In the genomic region with DNA sequence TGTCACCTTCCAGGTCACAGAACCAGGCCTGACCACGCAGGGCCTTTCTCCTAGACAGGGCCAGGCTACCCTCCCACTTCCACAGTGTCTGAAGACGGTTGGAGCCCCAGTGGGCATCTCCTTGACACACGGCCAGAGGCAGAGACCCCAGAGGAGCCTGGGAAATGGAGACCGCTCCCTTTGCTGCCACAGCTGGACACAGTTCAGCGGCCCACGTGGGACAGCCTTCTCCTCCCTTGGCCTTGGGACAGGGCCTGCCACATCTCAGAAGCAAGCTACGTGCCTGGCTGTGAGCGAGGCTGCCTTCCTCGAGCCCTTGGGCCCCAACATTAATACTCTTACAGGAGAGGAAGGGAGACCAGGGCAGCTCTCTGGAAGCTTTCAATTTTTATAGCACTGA, we compare ENCODE assay signal across 13 mouse cellular contexts. TPM values are rescaled to one million over a fixed set of nuclear protein-coding genes. Genes with fewer than 3 reads are reported as not detected.
DNase-seq lines count a peak whose midpoint lies in the region; ATAC-seq and TF ChIP-seq lines count a peak whose summit lies in the region.
"Had no signal": no experiment of that assay in that cellular context is flagged by ENCODE, and none has a peak within 500 bp of the region (broad histone marks: within the 10 kb centered on the region; RNA-seq: fewer than 3 reads in every experiment).

No protein-coding gene starts in this region.

- TF ChIP-seq CTCF in midbrain, postnatal 0 days (IDR thresholded peaks at IDR 0.05): no peak

- H3K4me3 ChIP-seq in hindbrain, embryonic 15.5 days: no peak overlapping the region
- H3K4me3 ChIP-seq in hindbrain, embryonic 13.5 days: no peak overlapping the region
- no peak overlapping the region for H3K4me3 ChIP-seq in midbrain, embryonic 13.5 days (replicated peaks)
- H3K4me3 ChIP-seq in midbrain, postnatal 0 days (ENCODE audit: low read depth, low read length): no peak overlapping the region
- H3K4me3 ChIP-seq in myocyte: no peak overlapping the region
- H3K4me3 ChIP-seq: embryonic facial prominence, embryonic 12.5 days; intestine, embryonic 15.5 days; layer of hippocampus, adult 2 months had no signal

- WGBS in hindbrain, embryonic 15.5 days: 53% methylated on average over 9 of the region's 9 CpGs
- 60% methylated on average over 7 of the region's 9 CpGs for WGBS in hindbrain, embryonic 13.5 days
- WGBS in midbrain, embryonic 13.5 days: 68% methylated on average over 9 of the region's 9 CpGs
- 60% methylated on average over 9 of the region's 9 CpGs for WGBS in midbrain, postnatal 0 days

- H3K9ac ChIP-seq in hindbrain, embryonic 15.5 days: no peak overlapping the region
- H3K9ac ChIP-seq in hindbrain, embryonic 13.5 days: no peak overlapping the region
- no peak overlapping the region; the same call in 1 of the 2 replicates for H3K9ac ChIP-seq in midbrain, embryonic 13.5 days (replicated peaks)
- no peak overlapping the region for H3K9ac ChIP-seq in midbrain, postnatal 0 days (replicated peaks; ENCODE audit: low read length, poor library complexity, severe bottlenecking)
- H3K9ac ChIP-seq: embryonic facial prominence, embryonic 12.5 days; intestine, embryonic 15.5 days had no signal

- no peak for TF ChIP-seq POLR2A in myocyte (IDR thresholded peaks at IDR 0.05; ENCODE audit: insufficient read length, low read depth)

- no peaks in the 10 kb centered on the region for H3K9me3 ChIP-seq in hindbrain, embryonic 15.5 days
- H3K9me3 ChIP-seq in hindbrain, embryonic 13.5 days: no peaks in the 10 kb centered on the region
- H3K9me3 ChIP-seq in midbrain, embryonic 13.5 days: no peaks in the 10 kb centered on the region
- H3K9me3 ChIP-seq in midbrain, postnatal 0 days (ENCODE audit: low read length): no peaks in the 10 kb centered on the region
- H3K9me3 ChIP-seq: embryonic facial prominence, embryonic 12.5 days; intestine, embryonic 15.5 days had no signal

- no peak overlapping the region for H3ac ChIP-seq in myocyte (ENCODE audit: control insufficient read depth, insufficient read length)

- no peak overlapping the region for H3K4me2 ChIP-seq in hindbrain, embryonic 15.5 days
- H3K4me2 ChIP-seq in hindbrain, embryonic 13.5 days: no peak overlapping the region
- H3K4me2 ChIP-seq in midbrain, embryonic 13.5 days (replicated peaks): no peak overlapping the region
- H3K4me2 ChIP-seq in midbrain, postnatal 0 days (ENCODE audit: low read depth, low read length, poor library complexity, severe bottlenecking): no peak overlapping the region
- H3K4me2 ChIP-seq in myocyte (ENCODE audit: low read depth): peak overlapping the region; percentile 34
- H3K4me2 ChIP-seq: embryonic facial prominence, embryonic 12.5 days; intestine, embryonic 15.5 days had no signal

- ATAC-seq in hindbrain, embryonic 15.5 days (ENCODE audit: low FRiP score, low read depth): 0 out of 2 replicates have a peak, but pooled peaks have one; percentile 45
- no peak for ATAC-seq in hindbrain, embryonic 13.5 days (ENCODE audit: low FRiP score)
- peak; percentile 40 for ATAC-seq in midbrain, embryonic 13.5 days
- ATAC-seq in midbrain, postnatal 0 days (ENCODE audit: low FRiP score): no peak
- ATAC-seq: intestine, embryonic 15.5 days had no signal

- no peaks in the 10 kb centered on the region for H3K36me3 ChIP-seq in hindbrain, embryonic 15.5 days
- H3K36me3 ChIP-seq in hindbrain, embryonic 13.5 days: no peaks in the 10 kb centered on the region
- no peaks in the 10 kb centered on the region for H3K36me3 ChIP-seq in midbrain, embryonic 13.5 days
- H3K36me3 ChIP-seq in midbrain, postnatal 0 days (ENCODE audit: insufficient read depth, low read length): no peaks in the 10 kb centered on the region
- no peaks in the 10 kb centered on the region for H3K36me3 ChIP-seq in myocyte (ENCODE audit: control insufficient read depth, insufficient read depth)
- H3K36me3 ChIP-seq: embryonic facial prominence, embryonic 12.5 days; intestine, embryonic 15.5 days had no signal

- H3K4me1 ChIP-seq in hindbrain, embryonic 15.5 days (replicated peaks): peaks cover 4% of the 10 kb centered on the region
- peaks cover 15% of the 10 kb centered on the region for H3K4me1 ChIP-seq in hindbrain, embryonic 13.5 days (replicated peaks)
- H3K4me1 ChIP-seq in midbrain, embryonic 13.5 days (replicated peaks): peaks cover 15% of the 10 kb centered on the region
- H3K4me1 ChIP-seq in midbrain, postnatal 0 days (ENCODE audit: insufficient read depth, low read length): no peaks in the 10 kb centered on the region; the same call in 1 of the 2 replicates
- H3K4me1 ChIP-seq: embryonic facial prominence, embryonic 12.5 days; intestine, embryonic 15.5 days had no signal

- DNase-seq in heart, adult 11 months: peak; percentile 94
- no peak for DNase-seq in heart, adult 8-10 months (ENCODE audit: low spot score)
- DNase-seq in midbrain, postnatal 0 days (ENCODE audit: low spot score): no peak
- DNase-seq: cerebellum, adult 8-10 months; kidney, postnatal 10 days; liver had no signal

- H3K27me3 ChIP-seq in hindbrain, embryonic 15.5 days: no peaks in the 10 kb centered on the region; the same call in 1 of the 2 replicates
- H3K27me3 ChIP-seq in hindbrain, embryonic 13.5 days: no peaks in the 10 kb centered on the region
- H3K27me3 ChIP-seq in midbrain, embryonic 13.5 days: 0 out of 2 replicates have a peak, but pooled peaks cover 2% of the 10 kb centered on the region
- H3K27me3 ChIP-seq in midbrain, postnatal 0 days (ENCODE audit: insufficient read depth, low read length): no peaks in the 10 kb centered on the region
- no peaks in the 10 kb centered on the region for H3K27me3 ChIP-seq in myocyte (ENCODE audit: control insufficient read depth, insufficient read depth, insufficient read length)
- H3K27me3 ChIP-seq: embryonic facial prominence, embryonic 12.5 days; intestine, embryonic 15.5 days had no signal

- no peak overlapping the region for H3K27ac ChIP-seq in hindbrain, embryonic 15.5 days (replicated peaks)
- no peak overlapping the region for H3K27ac ChIP-seq in hindbrain, embryonic 13.5 days
- no peak overlapping the region for H3K27ac ChIP-seq in midbrain, embryonic 13.5 days
- H3K27ac ChIP-seq in midbrain, postnatal 0 days (ENCODE audit: low read depth, low read length): no peak overlapping the region
- H3K27ac ChIP-seq: embryonic facial prominence, embryonic 12.5 days; intestine, embryonic 15.5 days; layer of hippocampus, adult 2 months had no signal

- H3K79me2 ChIP-seq in myocyte (ENCODE audit: control insufficient read depth, insufficient read depth): no peaks in the 10 kb centered on the region

TF ChIP-seq in myocyte, 11 proteins besides CTCF, POLR2A, EP300 and RAD21:
- no peak for TF ChIP-seq SRF (IDR thresholded peaks at IDR 0.05; ENCODE audit: control insufficient read depth, insufficient read length, low read depth)
- no peak for TF ChIP-seq E2F4 (IDR thresholded peaks at IDR 0.05; ENCODE audit: insufficient read depth)
- no peak for TF ChIP-seq MYOG (IDR thresholded peaks at IDR 0.05; ENCODE audit: control insufficient read depth in 1 of 3, insufficient read depth in 1 of 3, insufficient read length in 2 of 3, low read depth in 2 of 3)
- no peak for TF ChIP-seq REST (IDR thresholded peaks at IDR 0.05; ENCODE audit: insufficient read depth, insufficient read length)
- TF ChIP-seq USF1 (IDR thresholded peaks at IDR 0.05; ENCODE audit: low read depth): no peak
- TF ChIP-seq MYOD1 (IDR thresholded peaks at IDR 0.05; ENCODE audit: control insufficient read depth in 1 of 3, insufficient read length in 2 of 3, low read depth in 2 of 3): no peak
- TF ChIP-seq TCF3 (IDR thresholded peaks at IDR 0.05; ENCODE audit: insufficient read length, low read depth): no peak
- no peak for TF ChIP-seq CEBPB (IDR thresholded peaks at IDR 0.05; ENCODE audit: insufficient read depth, poor library complexity, severe bottlenecking)
- TF ChIP-seq POLR2AphosphoS2 (IDR thresholded peaks at IDR 0.05; ENCODE audit: insufficient read length, low read depth): no peak
- TF ChIP-seq TCF12 (IDR thresholded peaks at IDR 0.05; ENCODE audit: insufficient read depth, poor library complexity, severe bottlenecking): no peak
TF ChIP-seq in myocyte: peak in this region for 0.

RNA-seq across cellular contexts. Expression of gene Exog, which starts 39.7 kb away (rescaled TPM):
- 1 to 10 TPM; 2.4 to 3.3 (median 2.8) TPM for total RNA-seq in heart, adult 8-10 months (2022)
- 48.0 and 49.9 TPM in 2 replicates for polyA plus RNA-seq in hindbrain, embryonic 15.5 days (2015; fragmentation: Nextera tagmentation; extraction: Ambion mirVana)
- polyA plus RNA-seq in hindbrain, embryonic 13.5 days (2015; fragmentation: Nextera tagmentation; extraction: Ambion mirVana): 48.4 and 51.2 TPM in 2 replicates
- polyA plus RNA-seq in midbrain, embryonic 13.5 days (2015; fragmentation: Nextera tagmentation; extraction: Ambion mirVana): 48.2 and 50.7 TPM in 2 replicates
- total RNA-seq in midbrain, postnatal 0 days (2014; rRNA removed): 26.0 and 29.2 TPM in 2 replicates
- 36.8 and 38.0 TPM in 2 replicates for polyA plus RNA-seq in midbrain, postnatal 0 days (2015; fragmentation: Nextera tagmentation; extraction: Ambion mirVana)
- 4.0 TPM for polyA plus RNA-seq in myocyte (2012; fragmentation: generic; extraction: Trizol)

Comparison
In these comparisons a context has a peak if more than half of its experiments do, and no peak if none do; other contexts are left out.
1. ATAC-seq: peak in hindbrain, embryonic 15.5 days (single experiment) and midbrain, embryonic 13.5 days (single experiment); none in hindbrain, embryonic 13.5 days (single experiment) and midbrain, postnatal 0 days (single experiment).